Mouse (Mus musculus): Measurements from ENCODE around the gene Cdh20.
"Not testable (repeated sequence)": the region's sequence is repeated elsewhere in the genome, so short reads cannot be mapped to it uniquely, and the experiment has no call there.

Cdh20 gene

DNA sequence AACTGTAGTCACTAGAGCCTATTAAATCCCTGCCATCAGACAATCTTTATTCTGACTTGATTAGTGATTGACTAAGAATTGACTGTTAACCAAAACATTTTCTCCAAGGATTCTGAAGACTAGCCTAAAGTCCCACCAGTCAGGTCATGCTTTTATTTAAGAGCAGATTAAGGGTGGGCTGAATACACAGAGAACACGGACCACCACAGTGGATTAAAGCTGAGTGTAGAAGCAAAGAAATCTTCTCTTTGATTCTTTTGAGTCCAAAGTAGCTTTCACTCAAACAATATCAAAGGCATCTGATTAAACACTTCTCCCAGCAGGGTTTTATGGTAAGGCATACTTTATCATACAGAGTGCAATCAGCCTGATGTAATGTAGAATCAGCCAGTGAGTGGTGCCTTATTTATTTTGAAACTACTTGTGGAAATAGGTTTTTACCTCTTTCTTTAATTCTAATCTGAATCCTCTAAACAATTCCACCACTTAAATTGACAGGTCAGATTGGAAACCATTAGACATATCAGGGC, 149.0 kb downstream of the Cdh20 start:
- no peak for DNase-seq

DNA sequence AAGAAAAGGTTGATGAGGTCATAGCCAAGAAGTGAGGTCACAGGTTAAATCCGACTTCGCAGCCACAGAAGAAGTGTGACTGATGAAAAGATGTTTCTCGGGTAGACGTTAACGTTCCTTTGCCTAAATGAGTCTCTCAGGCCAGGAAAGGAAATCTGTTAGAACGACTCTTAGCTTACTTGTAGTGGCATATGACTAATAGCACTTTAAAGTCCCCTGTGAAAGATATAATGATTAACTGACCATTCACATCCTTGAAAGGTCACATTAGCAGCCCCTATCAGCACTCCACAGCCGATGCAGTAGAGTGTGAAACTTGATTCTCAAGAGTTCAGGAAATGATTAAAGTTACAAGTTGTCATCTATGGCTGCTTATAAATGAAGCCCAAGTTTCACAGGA, 164.7 kb downstream of the Cdh20 start:
- DNase-seq, result no peak

DNA sequence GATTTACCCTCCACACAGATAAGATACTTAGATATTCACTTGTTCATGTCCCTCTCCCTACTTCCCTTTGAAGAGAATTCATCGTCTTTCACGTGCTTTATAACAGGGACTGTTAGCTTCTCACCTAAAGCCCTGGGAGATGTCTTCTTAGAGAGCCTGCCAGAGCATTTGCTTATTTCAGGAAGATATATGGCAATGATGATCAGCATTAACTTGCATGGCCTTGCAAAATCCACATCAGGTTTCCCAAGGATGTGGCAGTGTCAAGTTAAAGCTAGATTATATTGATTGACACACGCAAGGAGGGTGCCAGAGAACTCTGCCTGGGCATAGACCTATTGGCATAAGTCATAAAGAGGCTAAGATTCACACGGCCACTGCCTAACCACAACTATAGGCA, 168.6 kb downstream of the Cdh20 start:
- no peak for DNase-seq

DNA sequence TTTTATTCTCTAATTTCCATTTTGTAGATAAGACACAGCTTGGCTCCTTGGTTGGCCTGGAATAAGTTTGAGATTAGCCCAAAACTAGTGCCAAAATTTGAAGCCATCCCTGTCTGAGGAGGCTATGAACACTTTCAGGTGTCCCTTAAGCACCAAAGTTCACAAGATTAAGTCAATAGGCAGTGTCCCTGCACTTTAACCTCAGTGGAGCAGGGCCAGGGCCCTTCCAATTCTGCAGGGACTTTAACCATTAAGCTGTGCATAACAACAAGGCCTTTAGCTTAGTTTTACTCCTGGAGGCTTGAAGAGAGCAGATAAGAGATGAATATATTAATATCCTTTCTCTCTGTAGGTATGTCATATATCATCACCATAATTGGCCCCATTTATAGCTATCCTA, 170.8 kb downstream of the Cdh20 start:
- DNase-seq, result no peak

DNA sequence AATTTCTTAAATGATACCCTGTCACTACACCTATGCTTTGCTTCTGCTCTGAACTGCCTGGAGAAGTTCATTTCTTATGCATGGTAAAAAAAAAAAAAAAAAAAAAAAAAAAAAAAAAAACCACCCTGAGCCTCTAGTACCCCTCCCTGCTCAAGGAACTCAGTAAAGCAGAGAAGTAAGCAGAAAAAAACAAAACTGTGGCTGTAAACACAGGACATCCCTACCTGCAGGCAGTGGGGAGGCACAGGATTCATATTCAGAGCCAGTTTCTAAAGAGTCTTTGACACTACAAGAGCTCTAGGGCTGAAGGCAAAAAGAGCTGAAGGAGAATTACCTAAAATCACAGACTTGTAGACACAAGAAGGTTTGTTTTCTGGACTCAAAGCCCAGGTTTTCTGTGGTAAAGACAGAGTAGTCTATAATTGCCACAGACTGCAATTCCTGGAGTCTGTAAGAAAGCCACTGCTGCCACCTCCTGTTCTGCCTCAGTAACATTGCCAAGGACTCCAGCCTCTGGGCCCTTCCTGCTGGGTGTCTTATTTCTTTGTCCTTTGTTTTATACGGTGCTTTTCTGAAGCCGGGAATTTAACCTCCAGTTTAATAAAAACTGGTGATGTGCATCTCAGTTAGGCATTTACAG, 176.3 kb downstream of the Cdh20 start:
- DNase-seq, result peak; percentile 76

DNA sequence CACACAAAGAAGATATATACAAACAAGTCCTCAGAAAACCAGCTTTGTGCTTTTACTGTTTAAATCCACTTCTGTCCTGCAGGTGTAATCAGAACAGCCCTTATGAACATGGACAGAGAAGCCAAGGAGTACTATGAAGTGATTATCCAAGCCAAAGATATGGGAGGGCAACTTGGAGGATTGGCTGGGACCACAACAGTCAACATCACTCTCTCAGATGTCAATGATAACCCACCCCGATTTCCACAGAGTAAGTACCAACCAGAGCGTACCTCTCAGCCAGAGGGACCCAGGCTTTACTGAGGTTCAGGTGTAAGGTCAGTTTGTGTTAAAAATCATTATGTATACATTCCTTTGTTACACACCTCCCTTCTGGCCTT, 176.8 kb downstream of the Cdh20 start:
- no peak for DNase-seq

DNA sequence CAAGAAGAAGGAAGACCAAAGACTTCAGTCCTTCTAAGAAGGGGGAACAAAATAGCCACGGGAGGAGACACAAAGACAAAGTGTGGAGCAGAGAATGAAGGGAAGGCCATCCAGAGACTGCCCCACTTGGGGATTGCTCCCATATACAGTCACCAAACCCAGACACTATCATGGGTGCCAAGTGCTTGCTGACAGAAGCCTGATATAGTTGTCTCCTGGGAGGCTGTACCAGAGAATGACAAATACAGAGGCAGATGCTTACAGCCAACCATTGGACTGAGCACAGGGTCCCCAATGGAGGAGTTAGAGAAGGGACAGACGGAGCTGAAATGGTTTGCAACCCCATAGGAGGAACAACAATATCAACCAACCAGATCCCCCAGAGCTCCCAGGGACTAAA, 181.3 kb downstream of the Cdh20 start:
- DNase-seq, result not testable (repeated sequence)

DNA sequence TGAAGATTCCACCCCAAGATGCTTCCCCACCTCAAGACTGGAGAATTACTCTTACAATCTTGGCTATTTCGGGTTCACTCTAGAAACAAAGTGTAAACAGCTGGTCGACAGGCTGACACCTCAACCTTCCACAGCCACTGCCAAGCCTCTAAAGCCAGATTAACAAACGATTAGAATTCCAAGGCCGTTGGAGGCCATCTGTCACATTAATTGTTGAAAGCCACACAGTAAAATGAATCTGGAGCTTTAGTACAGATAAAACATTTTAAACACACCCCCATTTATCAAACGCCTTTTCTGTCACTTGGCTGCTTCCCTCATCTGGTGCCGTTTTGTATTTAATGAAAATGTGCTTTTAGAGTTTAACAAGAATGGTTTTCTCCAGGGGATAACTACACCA, 188.7 kb downstream of the Cdh20 start:
- DNase-seq, result peak; percentile 84

DNA sequence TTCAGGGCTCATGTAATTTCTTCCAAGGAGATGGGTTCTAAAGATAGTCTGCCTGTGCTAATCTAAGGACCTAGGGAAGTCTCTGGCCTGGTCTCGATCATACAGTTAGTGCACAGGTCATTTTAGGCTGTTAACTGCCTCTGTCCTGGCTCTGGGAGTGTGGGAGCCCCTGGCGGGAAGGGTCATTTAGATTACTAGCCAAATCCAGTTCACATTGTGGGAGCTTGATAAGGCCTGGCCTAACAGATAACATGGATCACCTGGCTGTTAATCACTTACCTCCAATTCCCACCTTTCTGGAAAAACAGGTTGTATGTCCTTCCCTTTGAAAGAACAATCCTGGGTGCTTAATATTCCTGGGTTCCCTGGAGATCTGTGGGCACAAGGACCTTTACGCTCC, 193.3 kb downstream of the Cdh20 start:
- DNase-seq, result no peak

DNA sequence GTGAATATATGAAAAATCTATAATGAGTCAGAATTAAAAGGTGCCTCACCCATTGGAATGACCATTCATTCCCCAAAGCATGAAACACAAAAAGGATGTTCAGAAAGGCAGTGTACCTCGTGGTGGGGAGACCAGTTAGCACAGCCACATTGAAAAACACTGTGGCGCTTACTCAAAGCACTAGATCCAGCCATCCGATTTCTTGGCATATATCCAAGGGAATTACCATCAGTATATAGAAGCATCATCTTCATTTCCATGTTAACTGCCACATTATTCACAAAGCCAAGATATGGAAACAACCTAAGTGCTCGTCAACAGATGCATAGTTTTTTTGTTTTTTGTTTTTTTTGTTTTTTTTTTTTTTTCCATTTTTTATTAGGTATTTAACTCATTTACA, 193.9 kb downstream of the Cdh20 start:
- no peak for DNase-seq

DNA sequence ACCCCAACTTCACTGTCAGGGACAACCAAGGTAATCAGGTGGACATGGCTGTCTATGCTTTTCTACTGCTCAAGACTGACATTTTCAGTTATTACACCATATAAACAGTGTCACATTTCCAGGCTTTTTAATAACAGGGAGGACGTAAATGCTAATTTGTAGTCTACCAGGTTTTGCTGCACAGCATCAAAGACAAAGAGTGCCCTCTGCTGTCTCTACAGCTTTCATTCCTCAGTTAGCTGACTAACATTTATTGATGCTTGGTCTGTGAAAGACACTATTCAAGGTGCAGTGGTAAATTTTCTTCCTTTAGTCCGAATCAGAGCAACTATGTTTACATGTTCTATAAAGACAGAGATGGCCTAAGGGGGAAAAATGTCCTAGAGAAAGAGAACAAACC, 210.7 kb downstream of the Cdh20 start:
- DNase-seq, result no peak

DNA sequence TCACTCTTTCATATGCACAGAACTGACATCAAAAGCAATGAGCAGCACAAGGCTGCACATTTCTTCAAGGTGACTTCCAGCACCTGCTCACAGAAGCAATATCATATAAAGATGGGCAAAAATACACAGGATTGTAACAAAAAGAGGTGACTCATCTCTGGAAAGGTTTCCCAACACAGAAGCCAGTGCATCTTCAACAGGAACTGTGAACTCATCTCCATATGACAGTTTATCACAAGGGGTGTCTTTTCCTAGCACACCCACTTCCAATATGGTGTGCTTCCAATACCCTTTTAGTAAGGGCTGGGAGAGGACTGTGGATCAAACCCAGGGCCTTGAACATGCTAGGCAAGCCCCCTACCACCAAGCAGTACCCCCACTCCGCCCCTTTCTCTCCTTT, 211.9 kb downstream of the Cdh20 start:
- no peak for DNase-seq

DNA sequence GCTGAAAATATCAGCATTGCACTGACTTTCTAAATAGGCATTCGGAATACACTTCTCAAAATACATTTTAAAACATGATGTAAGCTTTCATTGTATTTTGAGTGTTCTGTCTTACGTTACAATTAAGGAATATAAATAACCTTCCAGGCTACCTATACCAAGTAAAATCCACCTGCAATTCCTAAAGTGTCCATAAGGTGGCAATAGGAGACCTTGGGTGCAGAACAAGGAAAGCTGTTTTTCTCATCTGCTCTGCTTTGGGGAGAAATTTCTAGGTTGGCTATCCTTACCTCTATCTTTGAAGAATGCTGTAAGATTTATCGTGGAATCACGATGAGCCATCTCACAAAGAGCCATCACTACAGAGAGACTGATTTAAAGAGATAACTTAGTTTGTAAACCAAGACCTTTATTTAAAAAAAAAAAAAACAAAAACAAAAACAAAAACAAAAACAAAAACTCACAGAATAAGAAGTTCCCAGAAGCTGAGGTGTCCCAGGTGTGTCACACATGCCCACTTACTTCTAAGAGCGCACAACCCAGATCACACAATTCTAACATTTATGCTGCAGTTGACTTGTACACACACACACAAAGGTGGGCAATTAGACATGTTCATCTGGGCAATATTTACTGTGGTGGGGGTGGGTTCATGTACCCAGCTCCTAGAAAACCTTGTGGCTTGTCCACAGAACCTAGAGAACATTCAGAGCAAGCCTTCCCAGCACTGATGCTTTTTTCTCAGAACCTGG, 218.1 kb downstream of the Cdh20 start:
- DNase-seq, result peak; percentile 81

DNA sequence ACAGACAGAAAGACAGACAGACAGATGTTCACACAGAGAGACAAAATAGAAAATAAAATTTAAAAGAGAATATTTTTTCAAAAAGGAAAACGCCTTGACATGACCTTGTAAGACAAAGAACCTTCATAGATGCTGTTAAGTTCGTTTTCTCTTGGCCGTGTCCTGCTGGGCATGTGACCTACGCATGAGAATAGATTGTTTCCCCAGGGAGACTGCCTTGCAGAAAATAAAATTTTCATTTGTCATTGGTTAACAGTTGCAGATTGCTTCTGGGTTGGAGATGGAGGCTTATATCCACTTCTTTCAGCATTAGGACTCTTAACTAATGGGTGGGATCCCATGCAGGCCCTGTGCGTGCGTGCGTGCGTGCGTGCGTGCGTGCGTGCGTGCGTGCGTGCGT, 219.2 kb downstream of the Cdh20 start:
- DNase-seq, result no peak

DNA sequence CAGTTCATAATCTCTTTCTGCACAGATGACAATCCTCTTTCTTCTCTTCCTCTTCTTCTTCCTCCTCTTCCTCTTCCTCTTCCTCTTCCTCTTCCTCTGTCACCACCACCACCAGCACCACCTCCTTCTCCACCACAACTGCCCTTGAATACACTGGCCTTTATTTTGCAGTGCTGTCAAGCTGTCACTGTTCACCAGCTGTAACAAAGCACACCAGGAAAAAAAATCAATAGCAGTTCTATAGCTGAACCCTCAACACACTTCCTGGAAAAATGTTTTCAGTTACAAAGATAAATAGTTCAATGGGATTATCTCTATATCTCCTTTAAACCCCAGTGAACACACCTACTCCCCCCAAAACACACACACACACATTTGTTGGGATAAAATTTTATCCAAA, 224.1 kb downstream of the Cdh20 start:
- DNase-seq, result no peak

DNA sequence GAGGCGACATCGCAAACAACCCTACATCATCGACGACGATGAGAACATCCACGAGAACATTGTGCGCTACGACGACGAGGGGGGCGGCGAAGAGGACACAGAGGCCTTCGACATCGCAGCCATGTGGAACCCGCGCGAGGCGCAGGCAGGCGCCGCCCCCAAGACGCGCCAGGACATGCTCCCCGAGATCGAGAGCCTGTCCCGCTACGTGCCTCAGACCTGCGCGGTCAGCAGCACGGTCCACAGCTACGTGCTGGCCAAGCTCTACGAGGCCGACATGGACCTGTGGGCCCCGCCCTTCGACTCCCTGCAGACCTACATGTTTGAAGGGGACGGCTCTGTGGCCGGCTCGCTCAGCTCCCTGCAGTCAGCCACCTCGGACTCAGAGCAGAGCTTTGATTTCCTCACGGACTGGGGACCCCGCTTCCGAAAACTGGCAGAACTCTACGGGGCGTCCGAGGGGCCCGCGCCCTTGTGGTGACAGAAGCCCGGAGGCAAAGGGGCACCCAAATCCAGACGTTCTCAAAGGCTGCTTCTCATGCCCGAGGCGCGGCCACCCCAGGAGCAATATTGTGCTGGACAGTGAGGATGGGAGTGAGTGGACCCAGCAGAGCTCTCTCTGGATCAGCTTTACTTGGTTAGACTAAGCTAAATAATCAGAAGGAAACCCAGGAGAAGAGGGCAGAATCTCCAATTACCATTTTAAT, 225.7 kb downstream of the Cdh20 start:
- DNase-seq, result peak; percentile 38

DNA sequence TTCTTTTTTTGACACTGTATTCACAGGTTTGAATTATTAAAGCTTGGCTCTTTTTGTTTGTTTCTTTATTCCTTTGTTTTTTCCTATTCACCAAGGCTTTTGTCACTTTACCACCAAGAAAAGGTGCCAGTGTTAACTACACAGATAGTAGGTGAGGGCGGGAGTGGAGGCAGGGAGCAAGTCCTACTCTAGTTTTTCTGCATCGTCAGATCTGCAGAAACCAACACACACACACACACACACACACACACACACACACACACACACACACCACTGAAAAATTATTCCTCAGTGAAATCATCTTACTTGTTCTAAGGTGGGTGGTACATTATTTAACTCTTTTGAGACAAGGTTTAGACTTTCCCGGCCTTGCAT, 226.3 kb downstream of the Cdh20 start:
- DNase-seq, result no peak

DNA sequence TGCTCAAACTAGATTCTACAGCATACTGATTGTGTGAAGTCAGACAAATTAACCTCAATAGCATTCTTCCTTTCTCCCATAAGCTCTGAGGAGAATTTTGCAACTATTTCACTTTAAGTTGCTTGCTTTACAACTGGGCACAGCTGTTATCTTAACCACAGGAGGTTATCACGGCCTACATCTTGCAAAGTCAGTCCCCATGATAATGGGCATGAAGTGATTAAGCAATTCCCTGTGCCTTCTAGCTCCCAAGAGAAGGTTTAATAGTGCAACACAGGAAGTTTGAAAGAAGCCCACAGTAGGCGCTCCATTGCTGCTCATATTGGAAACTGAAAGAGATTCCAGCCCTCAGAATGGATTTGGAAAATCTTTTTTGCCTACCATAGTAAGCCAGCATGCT, 229.5 kb downstream of the Cdh20 start:
- no peak for DNase-seq

DNA sequence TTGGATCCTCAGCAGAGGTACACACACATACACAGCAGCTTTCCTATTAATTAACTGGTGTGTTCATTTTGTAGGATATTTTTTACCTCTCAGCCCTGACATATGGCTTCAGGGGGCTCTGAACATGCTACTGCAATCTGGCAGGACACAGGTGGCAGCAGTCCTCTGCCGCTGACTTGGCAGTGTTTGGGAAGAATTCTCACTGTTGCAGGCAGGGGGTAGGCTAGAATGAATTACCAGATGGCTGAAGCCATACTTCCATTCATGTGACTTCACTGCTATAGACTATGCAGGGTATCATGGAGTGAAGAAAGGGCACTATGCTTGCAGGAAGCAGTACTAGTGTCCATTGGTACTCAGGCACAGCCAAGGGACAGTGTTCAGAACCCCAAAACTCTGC, 233.8 kb downstream of the Cdh20 start:
- DNase-seq, result no peak

DNA sequence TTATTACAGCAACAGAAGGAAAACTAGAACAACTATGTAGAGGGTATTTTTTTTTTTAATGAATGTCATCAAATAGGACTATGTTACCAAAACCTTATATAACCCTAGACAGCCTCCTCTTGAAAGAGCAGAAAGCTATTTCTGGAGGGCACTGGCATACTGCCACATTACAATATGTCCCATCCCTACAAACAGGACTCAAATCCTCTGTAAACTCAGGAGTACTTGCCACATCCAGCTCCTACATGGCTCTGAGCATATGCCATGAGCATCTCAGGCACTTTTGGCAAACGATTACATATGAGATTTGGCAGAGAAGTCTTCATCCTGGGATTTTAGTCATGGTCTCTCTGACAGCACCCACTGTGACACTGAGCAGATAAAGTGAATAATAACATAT, 235.5 kb downstream of the Cdh20 start:
- DNase-seq, result no peak

DNA sequence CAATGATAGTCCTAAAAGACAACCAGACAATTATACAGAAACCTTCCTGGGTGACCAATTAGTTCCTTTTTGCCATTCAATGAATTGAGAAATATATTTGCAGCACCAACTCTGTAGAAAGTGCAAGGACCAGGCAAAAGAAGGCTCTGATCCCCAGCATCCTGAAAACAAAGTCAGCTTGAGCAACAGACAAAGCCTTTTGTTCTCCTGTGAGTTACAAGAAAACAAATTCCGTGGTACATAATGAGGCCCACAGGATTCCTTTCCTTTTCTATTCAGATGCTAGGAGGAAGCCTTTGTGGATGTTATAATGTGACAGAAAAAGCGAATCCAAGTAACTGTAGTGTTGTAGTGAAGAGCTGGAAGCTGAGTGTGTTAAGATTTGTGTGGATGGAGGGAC, 244.3 kb downstream of the Cdh20 start:
- DNase-seq, result peak; percentile 57

DNA sequence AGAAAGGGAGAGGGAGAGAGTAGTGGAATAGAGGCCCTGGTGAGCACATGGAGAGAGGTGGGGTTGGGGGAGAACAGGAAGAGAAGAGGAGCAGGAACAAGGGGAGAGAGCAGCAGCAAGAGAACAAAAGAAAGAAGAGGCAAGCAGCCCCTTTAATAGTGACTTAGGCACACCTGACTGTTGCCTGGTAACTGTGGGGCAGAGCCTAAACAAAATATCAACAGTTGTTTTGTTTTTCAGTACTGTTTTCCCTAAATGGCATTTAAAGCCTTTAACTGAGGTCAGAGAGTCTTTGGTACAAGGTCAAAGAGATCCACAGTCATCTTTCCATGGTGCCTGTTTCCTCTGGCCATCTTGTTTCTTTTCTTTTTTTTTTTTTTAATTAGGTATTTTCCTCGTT, 245.0 kb downstream of the Cdh20 start:
- peak; percentile 10 for DNase-seq

DNA sequence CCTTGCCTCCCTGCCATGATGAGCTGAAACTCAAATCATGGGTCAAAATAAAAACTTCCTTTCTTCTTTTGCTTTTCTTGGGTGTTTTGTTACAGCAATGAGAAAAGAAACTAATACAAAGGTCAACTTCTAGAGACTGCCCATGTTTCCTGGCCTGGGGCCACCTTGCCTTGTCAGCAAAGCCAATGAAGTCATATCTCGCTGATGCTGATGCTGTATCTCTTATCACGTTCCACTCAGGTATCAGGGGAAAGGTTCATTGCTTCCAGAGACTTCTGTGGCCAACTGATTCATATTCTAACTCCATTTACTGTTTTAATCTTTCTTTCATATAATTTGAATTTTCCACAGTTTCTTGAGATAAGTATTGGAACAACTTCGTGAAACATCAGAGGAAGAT, 273.3 kb downstream of the Cdh20 start:
- no peak for DNase-seq

Data from retina, postnatal 1 day (tissue).